Mouse (Mus musculus) ovary, postnatal 14 days (tissue): ENCODE results near the gene Efna5.

ENCODE experiments used
- DNase-seq: peaks from one replicate; pipeline ENCODE4 v3.0.0; 2022; ENCODE audit warnings: low spot score

The Efna5 gene

DNA sequence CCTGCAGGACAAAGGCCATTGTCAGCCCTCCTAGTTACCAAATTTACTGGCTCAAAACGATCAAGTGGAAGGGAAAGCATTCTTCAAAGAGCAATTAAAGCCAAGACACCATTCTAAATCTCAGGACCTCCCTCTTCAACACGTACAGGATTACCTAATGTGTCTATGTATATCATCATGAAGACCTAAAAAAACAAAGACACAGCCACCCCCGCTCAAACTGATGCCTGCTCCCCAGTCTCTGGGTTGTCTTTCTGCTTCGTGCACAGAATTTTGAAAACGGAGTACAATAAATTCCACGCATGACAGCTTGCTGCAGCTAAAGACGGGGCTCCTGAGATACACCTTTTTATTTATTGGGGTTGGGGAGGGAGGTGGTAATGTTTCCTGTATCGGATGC lies 133.7 kb downstream of the Efna5 start:
- DNase-seq = no peak

DNA sequence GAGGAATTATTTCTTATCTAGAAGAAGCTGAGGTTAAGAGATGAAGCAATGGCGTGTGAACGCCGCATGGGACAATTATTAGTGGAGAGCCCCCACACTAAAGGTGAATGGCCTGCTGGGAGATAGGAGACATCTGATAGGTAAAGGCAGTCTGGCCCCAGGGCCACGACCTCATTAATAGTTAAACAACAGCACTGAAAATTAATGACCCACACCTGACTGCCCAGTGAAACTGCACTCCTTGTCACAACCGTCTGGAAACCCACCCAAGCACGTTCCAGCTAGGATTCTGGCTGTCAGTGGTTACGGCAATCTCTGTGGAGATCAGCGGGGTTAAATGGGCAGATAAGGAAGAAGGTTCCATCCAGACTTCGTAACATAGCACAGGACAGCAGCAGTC lies 134.3 kb downstream of the Efna5 start:
- no peak for DNase-seq

DNA sequence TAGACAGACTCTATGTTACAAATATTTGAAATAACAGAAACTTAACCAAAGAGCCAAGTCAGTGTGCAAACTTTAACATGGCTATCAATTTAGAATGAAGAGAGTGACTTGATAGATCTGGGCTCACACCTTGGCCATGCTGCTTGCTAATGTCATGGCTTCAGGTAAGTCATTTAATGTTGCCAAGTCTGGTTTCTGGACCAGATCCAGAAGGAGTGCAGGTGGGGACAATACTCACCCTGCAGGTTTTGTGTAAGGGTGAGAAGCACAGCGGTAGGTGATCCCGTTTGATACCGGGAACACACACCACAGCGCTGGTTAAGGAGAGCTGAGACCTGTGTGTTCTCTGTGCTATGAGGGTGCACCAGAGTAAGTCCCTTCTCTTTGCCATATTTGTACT lies 135.8 kb downstream of the Efna5 start:
- no peak for DNase-seq

DNA sequence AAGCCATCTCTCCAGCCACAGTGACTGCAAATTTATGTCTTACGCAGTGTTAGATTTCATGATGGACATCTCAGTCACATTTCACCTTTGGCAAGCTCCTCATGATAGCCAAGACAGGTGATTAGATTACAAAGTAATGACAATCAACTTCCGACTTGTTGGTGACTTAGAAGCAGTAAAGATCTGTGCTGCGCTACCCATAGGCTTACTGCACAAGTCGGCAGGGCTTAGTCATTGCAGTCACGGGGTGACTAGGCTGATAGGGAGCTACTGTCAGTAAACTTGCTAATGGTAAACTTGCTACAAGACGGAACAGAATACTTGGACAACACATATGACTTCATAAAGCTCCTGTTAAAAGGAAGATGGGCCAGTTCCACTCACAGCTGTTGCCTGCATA lies 136.9 kb downstream of the Efna5 start:
- DNase-seq = no peak

DNA sequence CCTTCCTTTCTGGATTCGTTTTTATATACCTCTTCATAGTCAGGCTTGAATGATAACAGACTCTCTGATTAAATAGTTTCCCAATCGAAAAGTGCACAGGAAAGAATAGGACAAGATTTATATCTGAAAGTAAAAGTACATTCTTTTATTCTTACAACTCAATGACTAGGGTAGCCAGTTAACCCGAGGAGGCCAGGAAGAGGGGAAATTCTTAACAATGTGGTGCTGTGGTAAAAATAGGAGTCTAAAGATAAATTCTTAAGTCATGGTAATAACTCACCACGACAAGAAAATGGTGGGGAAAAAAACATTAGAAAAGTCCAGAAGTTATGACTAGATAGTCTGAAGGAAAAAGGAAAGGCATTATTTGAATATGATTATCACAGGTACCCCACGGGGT lies 139.4 kb downstream of the Efna5 start:
- DNase-seq = no peak

DNA sequence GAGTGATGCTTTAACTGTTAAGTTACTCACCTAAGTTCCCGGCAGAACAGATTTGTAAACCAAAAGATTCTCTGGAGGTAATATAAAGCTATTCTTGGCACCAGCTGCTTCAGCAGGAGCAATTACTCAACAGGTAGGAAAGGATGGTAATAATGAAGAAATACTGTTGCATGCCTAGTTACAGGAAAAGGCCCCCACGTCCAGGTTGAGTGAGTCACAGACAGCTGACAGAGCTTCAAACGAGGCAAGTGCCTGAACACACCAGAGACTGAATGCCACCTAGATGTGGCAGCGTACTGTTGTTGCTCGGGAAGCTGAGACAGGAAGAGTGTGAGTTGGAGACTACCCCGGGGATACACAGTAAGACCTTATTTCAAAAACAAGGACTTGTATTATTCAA lies 140.1 kb downstream of the Efna5 start:
- no peak for DNase-seq

DNA sequence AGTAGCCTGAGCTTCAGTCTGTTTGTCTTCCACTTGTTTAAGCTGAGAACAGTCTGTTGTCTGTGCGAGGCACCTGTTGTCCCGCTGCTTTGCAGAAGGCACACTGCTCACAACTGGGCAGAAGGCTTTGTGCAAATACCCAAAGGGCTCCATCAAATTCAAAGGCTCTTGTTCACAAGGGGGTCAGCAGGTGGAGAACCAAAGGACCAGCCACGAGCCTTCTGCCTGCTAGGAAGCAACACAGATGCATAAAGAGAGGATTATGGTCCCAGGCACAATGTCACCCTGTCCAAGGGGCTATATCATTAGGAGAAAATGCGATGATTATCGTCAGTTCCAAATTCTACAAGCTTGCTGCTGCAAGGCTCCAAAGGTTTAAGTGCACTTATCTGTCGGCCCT lies 141.1 kb downstream of the Efna5 start:
- no peak for DNase-seq

DNA sequence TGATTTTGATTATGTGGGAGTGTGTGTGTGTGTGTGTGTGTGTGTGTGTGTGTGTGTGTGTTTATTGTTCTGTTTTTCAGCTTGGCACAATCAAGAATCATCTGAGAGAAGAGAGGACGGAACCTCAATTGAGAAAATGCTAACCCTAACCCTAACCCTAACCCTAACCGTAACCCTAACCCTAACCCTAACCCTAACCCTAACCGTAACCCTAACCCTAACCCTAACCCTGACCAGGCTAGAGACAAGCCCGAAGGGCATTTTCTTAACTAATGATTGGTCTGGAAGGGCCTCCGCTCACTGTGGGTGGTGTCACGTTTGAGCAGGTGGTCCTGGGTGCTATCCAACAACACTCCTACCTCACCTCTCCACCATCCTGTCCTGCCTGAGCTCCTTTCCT lies 143.7 kb downstream of the Efna5 start:
- DNase-seq = no peak

DNA sequence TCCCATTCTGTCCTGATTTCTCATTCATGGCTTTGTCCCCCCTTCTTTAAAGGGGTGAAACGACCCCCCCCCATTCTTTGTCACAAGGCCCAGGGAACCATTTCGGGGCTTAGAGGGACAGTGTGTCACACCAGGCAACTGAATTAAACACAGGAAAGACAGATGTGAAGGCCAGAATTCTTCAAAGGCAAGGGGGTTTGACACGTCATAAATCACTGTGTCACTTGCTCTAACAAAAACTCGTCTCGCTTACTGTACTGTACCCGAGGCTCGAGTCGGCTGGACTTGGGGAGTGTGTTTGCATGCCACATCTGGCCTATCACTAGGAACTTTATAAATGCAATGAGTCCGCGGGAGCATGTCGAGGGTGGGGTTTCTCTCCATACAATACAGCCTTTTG lies 145.2 kb downstream of the Efna5 start:
- DNase-seq = no peak

DNA sequence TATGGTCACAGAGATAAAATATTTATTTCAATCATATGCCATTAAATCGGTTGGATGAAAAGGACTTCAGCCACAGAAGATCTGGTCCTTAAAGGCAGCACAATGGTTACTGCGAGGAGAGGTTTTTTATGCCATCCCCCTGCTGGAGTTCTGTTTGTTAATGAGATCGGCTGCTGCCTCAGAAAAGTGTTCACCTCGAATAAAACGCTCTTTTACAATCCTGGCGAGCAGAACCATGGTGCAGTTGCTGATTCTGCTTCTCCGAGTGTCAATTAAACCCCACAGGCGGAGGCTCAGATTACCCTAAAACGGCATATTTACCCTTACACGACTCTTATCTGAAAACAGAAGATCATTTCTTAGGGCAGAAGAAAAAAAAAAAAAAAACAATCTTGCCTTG lies 146.2 kb downstream of the Efna5 start:
- no peak for DNase-seq

DNA sequence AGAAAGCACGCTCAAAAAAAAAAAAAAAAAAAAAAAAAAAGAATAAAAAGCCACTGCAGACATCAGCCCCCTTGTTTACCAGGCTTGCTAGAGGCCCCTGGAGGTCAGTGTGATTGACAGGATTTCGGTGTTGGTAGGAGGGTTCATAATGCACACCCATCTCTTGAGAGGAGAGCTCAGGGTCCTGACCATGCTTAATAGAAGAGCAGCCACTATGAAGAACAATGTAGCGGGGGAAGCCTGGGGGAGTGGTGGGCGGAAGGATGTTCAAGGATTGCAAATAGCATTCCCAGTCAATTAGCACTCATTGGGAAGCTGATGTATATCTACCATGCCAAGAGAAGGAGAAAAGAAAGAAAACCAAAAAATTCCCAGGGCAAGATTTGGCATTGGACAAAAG lies 147.1 kb downstream of the Efna5 start:
- DNase-seq = no peak

DNA sequence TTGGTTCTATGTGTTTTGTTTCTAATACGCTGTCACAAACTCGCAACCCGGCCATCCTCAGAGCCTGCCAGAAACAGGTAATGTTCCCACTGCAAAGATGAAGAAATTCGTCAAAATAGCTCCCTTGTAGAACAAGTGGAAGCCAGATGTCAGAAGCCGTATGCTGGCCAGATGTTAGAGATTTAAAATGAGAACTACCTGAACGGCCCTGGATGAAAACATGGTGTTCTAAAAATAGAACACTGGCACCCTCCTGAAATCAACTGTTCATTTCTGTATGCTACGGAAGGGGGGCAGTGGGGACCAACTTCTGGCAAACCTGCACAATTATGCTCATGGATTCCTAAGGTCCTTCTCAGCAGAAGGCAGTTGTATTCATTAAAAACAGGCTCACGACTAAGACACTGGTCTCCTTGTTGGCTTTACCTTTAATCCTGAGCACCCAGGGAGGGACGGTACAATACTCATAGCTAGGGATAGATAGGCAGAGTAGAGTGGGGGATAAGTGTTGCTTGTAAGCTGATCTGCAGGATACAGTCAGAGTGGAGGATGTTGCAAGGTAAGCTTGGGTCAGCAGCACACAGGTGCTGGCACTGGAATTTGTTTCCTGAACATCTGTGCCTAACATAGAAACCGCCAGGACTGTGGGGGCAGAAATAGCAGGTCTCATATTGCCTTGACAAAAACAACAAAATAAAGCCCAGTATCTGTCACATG lies 151.2 kb downstream of the Efna5 start:
- DNase-seq = no peak

DNA sequence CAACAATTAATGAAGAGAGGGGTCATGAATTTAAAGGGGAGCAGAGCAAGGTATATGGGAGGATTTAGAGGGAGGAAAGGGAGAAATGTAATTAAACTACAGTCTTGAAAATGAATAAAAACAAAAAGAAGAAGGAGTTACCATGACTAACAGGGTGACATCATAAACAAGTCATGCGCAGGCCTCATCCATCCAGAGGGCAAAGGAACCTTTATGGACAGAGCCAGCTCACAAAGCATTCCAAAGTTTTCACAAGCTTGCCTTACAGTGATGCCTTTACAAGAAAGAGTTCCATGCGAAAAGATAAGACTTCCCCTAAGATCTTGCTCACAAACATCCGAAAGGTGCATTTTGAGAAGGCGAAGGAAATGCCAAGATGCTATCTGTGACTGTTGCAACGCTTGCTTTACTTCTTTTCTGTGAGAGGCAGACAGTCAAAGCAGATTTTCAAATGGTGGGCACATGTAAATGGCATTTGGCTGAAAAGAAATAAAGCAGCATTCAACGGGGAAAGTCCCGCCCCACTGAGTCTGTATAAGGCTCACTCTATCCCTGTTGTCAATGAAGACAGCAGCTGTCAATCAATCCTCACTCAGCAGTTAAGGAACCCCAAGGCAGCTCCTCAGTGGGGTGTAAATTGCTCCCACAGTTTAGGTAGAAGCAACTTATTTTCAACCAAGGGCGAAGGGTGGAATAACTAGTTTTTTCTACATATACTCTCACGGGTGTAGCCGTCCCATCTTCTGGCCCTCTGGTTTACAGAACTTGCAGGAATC lies 152.8 kb downstream of the Efna5 start:
- DNase-seq = no peak

DNA sequence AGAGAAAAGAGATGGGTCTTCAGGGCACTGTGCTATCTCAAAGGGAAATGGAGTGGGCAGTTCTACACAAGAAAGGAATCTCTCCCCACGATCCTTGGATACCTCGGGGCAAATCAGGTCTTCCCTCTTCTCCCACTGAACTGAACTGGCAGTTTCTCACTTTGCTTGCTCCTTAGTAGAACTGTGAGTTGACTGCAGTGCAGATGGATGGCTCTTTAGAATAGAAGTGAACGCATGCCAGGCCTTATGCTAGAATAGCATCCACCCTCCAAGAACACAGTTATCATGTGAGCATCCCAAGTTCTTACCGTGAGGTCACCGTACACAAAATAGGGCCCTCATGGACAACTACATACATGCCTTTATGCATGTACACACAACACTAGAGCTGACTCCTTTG lies 155.0 kb downstream of the Efna5 start:
- no peak for DNase-seq

DNA sequence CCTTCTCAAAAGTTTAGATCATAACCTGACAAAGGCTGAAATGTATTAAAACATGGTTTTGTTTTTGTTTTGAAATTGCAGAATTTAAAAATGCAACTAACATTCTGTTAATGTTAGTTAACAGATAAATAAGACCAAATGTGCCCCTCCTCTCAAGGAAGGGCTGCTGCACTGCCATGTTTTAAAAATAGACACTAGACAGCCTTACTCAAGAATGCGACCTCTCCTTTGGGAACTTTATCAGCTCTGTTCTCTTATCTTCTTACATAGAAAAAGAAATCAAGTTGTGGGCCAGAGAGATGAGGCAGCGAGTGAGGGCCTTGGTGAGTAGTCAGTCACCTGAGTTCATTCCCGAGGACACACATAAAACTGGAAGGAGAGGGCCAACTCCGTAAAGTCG lies 158.2 kb downstream of the Efna5 start:
- no peak for DNase-seq

DNA sequence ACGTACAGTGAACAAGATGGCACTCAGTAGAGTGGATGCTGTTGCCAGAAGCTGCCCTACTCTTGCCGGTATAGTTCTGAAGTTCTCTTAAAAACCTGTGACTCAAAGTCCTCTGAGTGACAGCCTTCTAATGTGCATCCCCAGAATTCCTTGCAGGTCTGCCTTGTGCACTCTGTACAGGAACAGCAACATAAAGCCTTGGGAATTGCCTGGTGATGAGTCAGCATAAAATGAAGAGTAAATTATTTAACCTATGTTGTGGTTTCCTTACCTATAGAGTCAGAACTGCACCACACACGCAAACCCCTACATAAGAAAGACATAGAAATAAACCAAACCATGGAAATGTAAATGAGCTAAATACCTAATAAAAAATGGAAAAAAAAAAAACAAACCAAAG lies 159.5 kb downstream of the Efna5 start:
- no peak for DNase-seq

DNA sequence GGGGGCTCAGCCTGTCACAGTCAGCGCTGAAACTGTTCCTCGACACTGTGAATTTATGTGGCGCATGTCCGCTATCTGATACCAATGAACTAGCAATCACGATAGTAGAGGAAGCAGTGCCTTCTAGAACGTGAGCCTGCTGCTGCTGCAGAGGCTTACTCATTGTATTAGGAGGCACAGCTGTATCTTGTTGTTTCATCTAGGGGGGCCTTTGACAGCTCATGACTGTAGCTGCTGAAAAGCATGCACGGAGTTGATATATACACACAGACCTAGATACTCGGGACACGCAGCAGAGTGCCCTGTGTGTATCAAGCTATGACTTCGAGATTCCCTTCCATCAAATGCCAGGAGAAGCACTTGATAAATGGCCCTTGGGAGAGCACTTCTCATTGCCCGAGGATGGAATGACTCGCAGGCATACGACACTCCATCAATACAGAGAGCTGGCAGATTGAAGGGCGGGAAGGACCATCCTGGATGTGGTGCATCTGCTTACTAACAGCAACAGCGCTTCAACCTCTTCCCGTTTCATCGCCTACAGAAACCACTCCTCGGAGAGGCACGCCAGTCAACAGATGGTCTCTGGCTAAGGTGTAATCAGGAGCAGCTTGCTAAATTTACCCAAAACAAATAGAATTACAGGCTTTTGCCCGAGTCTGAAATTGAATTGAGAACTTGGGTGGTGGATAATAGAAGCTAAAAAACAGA lies 160.2 kb downstream of the Efna5 start:
- DNase-seq = no peak

DNA sequence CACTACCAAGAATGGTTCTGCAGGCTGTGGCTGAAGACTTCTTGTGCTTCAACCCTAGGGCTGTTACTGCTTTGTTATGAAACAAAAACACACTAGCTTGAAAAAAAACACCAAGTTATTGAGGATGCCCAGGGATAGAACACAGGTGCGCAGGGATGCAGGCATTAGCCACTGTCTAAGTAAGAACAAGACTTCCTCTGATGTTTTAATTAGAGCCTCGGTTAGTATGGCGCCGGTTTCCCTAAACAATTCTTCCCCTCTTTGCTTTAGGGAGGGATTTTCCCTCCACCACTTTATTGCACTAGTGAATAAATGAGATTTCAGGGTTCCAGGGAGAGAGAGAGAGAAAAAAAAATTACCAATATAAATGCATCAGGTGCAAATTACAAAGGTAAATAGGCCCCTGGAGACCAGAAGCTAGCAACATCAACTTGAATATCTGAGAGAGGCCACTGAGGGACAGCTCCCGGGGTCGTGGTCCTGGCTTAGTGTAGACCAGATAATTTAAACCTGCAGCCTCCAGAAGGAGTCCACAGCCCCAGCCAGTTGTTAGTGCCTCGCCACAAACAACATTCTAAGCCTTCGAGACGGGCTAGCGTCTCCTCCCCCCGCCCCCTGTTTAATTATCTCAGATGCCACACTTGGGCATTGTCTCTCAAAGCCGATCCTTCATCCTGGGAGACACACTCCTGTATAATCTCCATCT lies 163.5 kb downstream of the Efna5 start:
- DNase-seq = no peak

DNA sequence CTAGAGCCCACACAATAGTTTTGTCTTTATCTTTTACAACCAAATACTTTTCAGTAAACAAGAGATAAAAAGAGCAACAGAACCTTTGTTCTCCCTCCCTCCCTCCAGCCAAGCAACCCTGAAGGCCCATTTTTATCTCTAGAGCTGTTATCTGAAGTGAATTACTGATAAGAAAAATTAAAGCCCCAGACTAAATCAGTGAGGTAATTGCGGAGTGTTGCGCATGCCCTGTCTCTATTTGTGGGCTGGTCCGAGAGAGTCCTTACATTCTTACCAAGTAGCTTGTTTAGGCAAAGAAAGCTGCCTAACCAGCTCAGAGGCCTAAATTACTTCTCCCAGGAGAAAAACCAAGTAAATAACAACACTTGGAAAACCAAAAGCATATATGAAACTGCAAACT lies 167.7 kb downstream of the Efna5 start:
- DNase-seq = no peak

DNA sequence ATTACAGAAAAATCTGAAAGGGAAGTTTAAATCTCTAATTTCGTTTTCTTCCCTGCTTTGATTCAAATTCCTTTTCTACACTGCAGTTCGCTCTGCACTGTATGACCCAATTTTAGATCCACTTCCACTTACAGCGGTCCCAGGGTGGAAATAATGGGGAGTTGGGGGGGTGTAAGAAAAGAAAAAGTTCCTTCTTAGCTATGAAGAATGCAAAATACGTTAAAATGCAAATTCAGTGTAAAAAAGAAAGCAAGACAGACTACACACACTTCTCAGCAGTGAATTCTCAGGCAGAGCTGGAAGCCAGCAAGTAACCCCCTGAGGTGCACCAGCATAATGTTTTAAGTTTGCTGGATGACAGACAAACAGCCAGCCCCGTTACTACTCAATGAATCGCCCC lies 174.7 kb downstream of the Efna5 start:
- DNase-seq = no peak

DNA sequence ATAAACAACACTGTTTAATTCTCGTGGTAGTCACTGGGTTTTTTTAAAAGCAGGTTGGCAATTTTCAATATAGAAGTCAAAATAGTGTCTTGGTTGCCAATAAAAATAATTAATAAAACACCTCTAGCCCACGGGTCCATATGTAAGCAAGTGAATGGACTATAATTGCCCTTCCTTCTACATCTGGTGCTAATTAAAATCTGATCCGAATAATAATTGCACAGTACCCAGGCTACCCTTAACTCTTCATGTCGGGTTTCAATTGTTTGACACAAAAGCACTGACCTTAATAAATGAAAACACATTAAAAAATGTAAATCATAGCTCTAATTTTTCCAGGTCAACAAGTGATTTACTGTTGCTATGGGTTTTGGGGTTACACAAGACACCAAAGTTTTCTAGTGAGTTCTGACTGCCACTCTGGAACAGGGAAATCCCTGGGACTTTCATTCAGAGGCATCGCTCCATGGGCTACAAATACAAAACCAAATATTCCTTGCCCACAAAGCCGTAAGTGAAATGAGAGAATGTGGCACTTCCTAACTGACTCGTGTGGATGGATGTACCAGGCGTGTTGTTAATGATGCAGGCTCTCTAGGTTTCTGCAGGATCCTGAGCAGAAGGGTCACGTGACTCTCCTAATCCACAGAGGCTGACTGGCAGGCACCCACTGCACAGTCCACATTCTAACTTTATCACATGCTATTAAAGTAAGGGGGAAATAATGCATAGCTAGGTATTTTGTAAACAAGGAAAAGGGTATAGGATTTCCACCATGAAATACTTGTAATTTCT lies 178.9 kb downstream of the Efna5 start:
- DNase-seq = no peak
